Mouse (Mus musculus) layer of hippocampus, postnatal 10 days (tissue): ENCODE measurements around the gene Trpm1. TPM values are rescaled to one million over a fixed set of nuclear protein-coding genes. Genes with fewer than 3 reads are reported as not detected.

ENCODE experiments used
- DNase-seq, 2 experiments: peaks; one replicate each; pipeline ENCODE4 v3.0.0; 2021; ENCODE audit warnings: low spot score in 2 of 2
- microRNA-seq, 2 experiments: library from miRNA; unstranded; fragments of <30 nt; microRNA quantifications; one replicate each; pipeline ENCODE4 v1.2.0; 2021
- total RNA-seq, 2 experiments: library from RNA; stranded (reverse); gene quantifications; 2 replicates each; pipeline ENCODE4 v1.2.3; 2021

The Trpm1 gene
- total RNA-seq, 2 experiments from 2014 or later, result 0.11 TPM

DNA sequence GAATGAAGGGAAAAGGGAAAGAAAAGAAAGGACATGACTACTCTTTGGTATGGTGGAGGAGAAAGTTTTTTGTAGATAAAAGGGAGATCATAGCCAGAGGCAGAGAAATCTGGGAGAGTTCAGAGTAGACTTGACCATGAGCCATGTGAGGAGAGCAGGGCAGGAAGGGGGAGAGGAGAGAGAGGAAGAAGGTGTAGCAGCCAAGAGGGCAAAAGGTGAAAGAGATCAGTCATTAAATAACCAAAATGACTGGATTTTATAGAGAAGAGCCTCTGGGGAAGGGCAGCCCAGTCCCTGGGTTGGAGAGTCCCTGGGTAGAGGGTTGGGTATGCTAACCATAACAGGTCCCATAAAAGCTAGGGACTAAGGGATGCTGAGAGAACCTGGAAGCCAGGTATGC is 132.9 kb downstream of the Trpm1 start:
- no peak for DNase-seq

DNA sequence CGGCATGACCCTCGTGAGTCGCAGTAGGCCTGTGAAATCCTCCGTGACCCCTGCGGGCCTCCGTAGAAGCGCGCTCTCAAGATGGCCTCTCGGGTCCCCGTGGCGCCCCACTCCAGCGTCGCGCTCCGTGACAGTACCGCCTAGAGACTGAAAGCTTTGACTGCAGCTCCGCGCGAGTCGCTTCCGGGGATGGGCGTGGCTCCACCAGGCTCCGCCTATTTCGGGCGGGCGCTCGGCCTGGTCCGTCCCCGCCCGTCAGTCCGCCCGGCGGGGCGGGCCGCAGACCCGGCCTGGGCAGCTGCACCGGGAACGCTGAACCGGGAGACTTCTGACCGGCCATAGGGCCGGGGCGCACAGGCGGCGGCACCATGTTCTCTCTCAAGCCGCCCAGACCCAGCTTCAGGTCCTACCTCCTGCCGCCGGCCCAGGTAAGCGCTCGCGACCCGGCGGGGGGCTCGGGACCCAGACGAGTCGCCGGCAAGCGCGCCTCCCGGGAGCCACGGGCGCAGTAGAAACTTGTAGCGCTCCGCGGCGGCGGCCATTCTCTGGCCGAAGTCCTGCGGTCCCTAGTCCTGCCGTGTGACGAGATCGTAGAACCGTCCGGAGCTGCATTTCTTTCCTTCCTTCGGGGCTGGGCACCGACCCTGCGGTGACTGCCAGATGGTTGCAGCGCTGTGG is 133.9 kb downstream of the Trpm1 start, which contains the start of gene Mtmr10:
TSS of gene Mtmr10 (plus strand) at position 240 of the 678 bp plus-strand sequence.
- DNase-seq, result peak; percentile 99

DNA sequence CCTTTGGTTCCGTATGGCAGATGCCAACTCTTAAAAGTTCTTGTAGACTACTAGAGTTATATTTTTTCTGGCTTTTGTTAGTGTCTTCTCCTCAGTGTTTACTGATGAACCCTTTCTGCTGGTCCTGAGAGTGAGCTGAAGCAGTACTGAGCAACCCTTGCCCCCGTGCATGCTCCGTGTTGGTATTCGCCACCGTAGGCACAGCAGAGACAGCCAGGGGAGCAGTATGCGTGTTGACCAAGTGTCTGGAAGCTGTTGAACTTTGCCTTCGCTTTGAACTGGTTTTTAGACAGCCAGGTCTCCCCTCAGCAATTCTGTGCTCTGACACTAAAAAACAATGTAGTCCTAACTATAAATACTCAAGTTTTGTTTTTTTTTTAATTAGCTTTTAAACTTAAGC is 135.8 kb downstream of the Trpm1 start:
- no peak for DNase-seq

DNA sequence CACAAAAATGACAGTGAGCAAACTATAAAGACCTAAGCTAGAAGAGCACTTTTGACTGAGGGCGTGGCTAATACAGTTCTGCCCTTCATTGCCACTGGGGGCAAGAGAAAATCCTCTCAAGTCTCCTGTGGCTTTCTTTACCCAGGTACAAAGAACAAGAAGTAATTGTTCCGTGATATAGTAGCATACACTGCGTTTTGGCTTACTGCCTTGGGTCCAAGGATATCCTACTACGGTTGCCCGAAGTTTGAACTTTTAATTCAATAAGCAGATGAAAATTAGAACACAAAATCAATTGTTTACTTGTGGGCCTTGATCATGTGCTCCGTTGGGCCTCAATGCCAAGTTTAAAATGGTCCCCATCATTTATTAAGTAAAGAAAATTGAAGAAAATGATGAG is 136.8 kb downstream of the Trpm1 start:
- no peak for DNase-seq

DNA sequence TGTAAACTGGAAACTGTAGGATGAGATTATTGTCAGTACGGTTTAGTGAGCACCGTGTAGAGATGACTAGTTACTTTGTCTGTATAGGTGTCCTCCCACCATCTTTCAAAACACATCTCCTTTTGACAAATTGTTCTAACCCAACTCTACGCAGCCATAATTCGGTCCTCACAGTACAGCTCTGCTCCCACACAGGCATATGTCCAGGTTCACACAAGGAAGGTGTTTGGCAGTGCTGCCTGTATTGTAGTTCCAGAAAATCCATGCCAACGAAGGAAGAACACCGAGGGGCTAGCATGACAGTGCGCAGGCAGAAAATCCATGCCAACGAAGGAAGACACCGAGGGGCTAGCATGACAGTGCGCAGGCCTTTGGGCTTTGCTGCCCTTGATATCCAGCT is 138.1 kb downstream of the Trpm1 start:
- DNase-seq, result no peak

DNA sequence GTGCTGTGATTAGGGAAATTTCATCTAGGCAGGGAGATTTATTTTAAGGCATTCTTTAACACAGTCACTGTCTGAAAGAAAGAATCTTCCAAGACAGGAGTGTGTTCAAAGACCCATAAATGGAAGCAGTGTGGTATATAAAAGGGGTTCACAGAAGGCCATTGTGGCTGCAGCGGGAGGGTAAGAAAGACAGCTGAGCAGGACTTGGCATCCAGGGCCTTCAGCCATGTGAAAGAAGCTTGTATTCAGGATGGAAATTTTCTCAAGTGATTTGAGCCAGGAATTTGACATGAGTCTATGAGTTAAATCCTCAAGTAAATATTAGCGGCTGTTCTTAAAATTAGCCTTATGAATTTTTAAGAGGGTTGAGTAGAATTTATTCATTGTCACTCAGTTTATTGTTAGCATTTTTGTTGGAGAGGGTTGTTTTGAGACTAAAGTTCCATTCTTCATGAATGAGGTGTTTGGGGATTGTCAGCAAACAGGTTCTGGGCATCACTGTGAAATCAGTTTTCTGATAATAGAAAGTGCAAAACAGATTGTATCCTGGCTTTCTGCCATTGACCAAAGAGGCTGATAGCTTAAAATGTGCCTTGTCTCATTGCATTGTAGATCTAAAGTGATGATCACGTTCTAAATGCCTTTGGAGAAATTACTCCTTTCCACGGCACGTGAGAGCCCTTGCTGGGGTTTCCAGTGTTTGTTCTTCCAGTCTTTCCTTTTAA is 142.8 kb downstream of the Trpm1 start:
- no peak for DNase-seq

DNA sequence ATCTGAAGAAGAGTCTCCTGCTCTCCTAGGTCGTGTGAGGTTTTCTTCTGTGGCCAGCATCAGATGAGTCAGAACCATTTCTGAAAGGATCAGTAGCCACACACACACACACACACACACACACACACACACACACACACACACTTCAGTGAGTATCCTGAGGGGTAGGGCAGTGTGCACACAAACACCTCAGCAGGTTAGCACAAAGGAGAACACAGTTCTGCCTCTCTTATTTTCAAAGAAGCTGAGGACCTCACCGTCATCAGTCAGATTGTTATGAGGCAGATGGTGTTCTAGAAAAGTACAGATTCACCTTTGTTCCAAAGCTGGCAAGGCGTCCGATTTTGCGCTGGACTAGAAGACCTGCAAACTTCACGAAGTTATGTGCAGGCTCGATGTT is 156.6 kb downstream of the Trpm1 start:
- no peak for DNase-seq

DNA sequence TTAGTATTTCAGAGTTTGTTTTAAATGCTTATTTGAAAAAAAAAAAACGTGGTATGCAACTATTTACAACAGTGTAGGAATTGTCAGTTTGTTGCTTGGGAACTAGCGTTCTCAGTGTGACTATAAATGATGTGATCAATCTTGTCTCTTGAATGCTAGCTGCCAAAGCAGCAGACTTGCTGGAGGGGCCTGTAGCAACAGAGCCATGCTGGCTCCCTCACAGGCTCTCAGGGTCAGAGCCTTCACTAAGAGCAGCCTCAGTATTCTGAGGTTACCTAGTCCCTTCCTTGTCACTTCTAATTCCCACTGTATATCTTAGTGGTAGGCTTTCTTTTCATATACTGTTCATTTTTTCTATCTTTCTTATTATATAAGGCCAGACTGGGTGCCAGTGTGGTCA is 157.1 kb downstream of the Trpm1 start:
- no peak for DNase-seq

DNA sequence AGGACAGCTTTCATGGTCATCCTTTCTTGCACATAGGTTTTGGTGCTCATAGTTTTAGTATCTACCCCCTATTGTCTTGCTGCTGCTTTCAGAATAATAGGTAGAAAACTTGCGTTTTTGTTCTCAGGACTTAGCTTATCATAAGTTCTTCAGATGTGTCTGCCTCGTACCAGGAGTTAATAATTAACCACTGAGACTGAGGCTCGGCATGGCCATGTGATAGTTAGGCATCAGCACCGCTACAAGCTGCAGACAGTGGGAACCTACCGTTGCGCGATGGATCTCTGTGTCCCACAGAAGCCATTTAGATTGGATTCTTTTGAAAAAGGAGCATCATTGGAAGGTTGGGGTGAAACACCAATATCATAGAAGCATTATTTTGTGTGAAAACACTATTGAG is 159.2 kb downstream of the Trpm1 start:
- no peak for DNase-seq

Small RNA genes within 50 kb of the gene (microRNA-seq; reads per million reads assigned to microRNA genes)
- 0.45 to 2.9 reads per million in 2 experiments for gene Mir211
- gene Mir6416, result 0 reads per million in 2 experiments

Other genes starting within 250 kb of the Trpm1 start
- gene E030018B13Rik, start 237.0 kb upstream of the Trpm1 start, total RNA-seq, result not detected
- 100 to 1,000 TPM; 129 to 136 TPM for gene Klf13, start 214.9 kb upstream of the Trpm1 start, total RNA-seq
- gene Mtmr10, start 133.8 kb downstream of the Trpm1 start, total RNA-seq, result 10 to 100 TPM; 16.1 to 17.9 TPM
- 10 to 100 TPM in 1 of 2 experiments, 1 to 10 TPM in 1; 9.1 to 10.9 TPM for gene Fan1, start 220.3 kb downstream of the Trpm1 start, total RNA-seq
- 10 to 100 TPM; 19.5 to 24.6 TPM for gene Mphosph10, start 238.4 kb downstream of the Trpm1 start, total RNA-seq
- 10 to 100 TPM; 44.0 to 47.0 TPM for gene Mcee, start 238.8 kb downstream of the Trpm1 start, total RNA-seq